Mouse (Mus musculus) thymus, adult 18-20 months (tissue): Measurements from ENCODE around the gene Upk3b.

Source experiments
- DNase-seq, 2 experiments: peaks; one replicate each; pipeline ENCODE4 v3.0.0; 2022; ENCODE audit warnings: mixed read lengths in 2 of 2

Gene Upk3b

GRCm38 (mm10) chr5:136038258-136039214 is at the start of gene Upk3b:
TSS of gene Upk3b (plus strand) at chr5:136038496.
- no peak for DNase-seq

- no peak for DNase-seq
These were observed 47.7 kb upstream of the Upk3b start for GRCm38 (mm10) chr5:135990601-135991000.

GRCm38 (mm10) chr5:135993381-135993965 is 44.8 kb upstream of the Upk3b start:
- DNase-seq = no peak

- DNase-seq = no peak
These were observed 44.0 kb upstream of the Upk3b start for GRCm38 (mm10) chr5:135994335-135994724.

- peak; percentile 79 to 83 for DNase-seq
These were observed 43.3 kb upstream of the Upk3b start, which contains the start of gene Dtx2 for GRCm38 (mm10) chr5:135994725-135995687. TSS of gene Dtx2 (plus strand) at chr5:135994800.

- DNase-seq = no peak
These were observed 42.1 kb upstream of the Upk3b start for GRCm38 (mm10) chr5:135996162-135996561.

- no peak for DNase-seq
These were observed 37.1 kb upstream of the Upk3b start for GRCm38 (mm10) chr5:136001222-136001621.

- DNase-seq = no peak
These were observed 36.0 kb upstream of the Upk3b start for GRCm38 (mm10) chr5:136002325-136002724.

GRCm38 (mm10) chr5:136002751-136003151 is 35.5 kb upstream of the Upk3b start:
- DNase-seq = no peak

GRCm38 (mm10) chr5:136004537-136004936 is 33.8 kb upstream of the Upk3b start:
- no peak for DNase-seq

- no peak for DNase-seq
These were observed 30.6 kb upstream of the Upk3b start for GRCm38 (mm10) chr5:136007745-136008144.

- no peak for DNase-seq
These were observed 23.4 kb upstream of the Upk3b start for GRCm38 (mm10) chr5:136014877-136015276.

GRCm38 (mm10) chr5:136015586-136015985 is 22.7 kb upstream of the Upk3b start:
- DNase-seq = no peak

GRCm38 (mm10) chr5:136016014-136016876 is 22.1 kb upstream of the Upk3b start:
- no peak for DNase-seq

- DNase-seq = no peak
These were observed 21.0 kb upstream of the Upk3b start for GRCm38 (mm10) chr5:136017262-136017661.

- no peak for DNase-seq
These were observed 19.6 kb upstream of the Upk3b start for GRCm38 (mm10) chr5:136018726-136019125.

GRCm38 (mm10) chr5:136019907-136020306 is 18.4 kb upstream of the Upk3b start:
- DNase-seq = no peak

GRCm38 (mm10) chr5:136025712-136026111 is 12.6 kb upstream of the Upk3b start:
- no peak for DNase-seq

GRCm38 (mm10) chr5:136026859-136027258 is 11.4 kb upstream of the Upk3b start:
- no peak for DNase-seq

GRCm38 (mm10) chr5:136027612-136028311 is 10.5 kb upstream of the Upk3b start:
- DNase-seq = no peak

GRCm38 (mm10) chr5:136034868-136035267 is 3.4 kb upstream of the Upk3b start:
- no peak for DNase-seq
